Mouse (Mus musculus): ENCODE results near the gene Ak4.

The Ak4 gene

GRCm38 (mm10) chr4:101510111-101510903 is 91.2 kb downstream of the Ak4 start:
- in situ Hi-C loops (cut with MboI; ENCODE audit: low sequenced_read_pairs): no loop called here

- in situ Hi-C loops (cut with MboI; ENCODE audit: low sequenced_read_pairs): no loop called here
Observed at GRCm38 (mm10) chr4:101510904-101511210, 91.8 kb downstream of the Ak4 start.

- in situ Hi-C loops (cut with MboI; ENCODE audit: low sequenced_read_pairs): no loop called here
Observed at GRCm38 (mm10) chr4:101511768-101512521, 92.9 kb downstream of the Ak4 start.

GRCm38 (mm10) chr4:101513251-101513650 is 94.2 kb downstream of the Ak4 start:
- in situ Hi-C loops (cut with MboI; ENCODE audit: low sequenced_read_pairs): no loop called here

DNA sequence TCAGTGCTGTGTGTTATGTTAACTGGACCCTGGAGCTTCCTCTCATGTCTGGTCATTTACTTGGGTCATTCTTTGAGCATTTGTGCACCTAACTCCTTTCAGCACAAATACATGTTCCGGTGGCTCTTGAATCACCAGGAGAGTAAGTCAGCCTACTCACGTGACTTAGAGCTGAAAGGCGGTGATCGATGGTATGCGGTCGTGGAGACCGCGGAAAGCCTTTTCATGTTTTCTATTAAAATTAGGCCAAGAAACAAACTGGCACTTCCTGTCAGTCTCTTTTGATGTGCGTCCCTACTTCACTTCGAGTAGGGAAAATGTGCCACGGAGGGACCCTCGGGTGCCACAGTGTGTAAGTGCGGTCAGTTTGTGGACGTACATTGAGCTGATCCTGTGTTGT is 96.8 kb downstream of the Ak4 start:
- in situ Hi-C loops (cut with MboI; ENCODE audit: low sequenced_read_pairs): no loop called here
